Mouse (Mus musculus) retina, postnatal 7 days (tissue): ENCODE data around the gene Fkbp3.
"Not testable (repeated sequence)": the region's sequence is repeated elsewhere in the genome, so short reads cannot be mapped to it uniquely, and the experiment has no call there.

ENCODE experiments used
- DNase-seq: peaks from one replicate; pipeline ENCODE4 v3.0.0-alpha.2; 2012; ENCODE audit warnings: low read depth, low spot score

Fkbp3 gene

DNA sequence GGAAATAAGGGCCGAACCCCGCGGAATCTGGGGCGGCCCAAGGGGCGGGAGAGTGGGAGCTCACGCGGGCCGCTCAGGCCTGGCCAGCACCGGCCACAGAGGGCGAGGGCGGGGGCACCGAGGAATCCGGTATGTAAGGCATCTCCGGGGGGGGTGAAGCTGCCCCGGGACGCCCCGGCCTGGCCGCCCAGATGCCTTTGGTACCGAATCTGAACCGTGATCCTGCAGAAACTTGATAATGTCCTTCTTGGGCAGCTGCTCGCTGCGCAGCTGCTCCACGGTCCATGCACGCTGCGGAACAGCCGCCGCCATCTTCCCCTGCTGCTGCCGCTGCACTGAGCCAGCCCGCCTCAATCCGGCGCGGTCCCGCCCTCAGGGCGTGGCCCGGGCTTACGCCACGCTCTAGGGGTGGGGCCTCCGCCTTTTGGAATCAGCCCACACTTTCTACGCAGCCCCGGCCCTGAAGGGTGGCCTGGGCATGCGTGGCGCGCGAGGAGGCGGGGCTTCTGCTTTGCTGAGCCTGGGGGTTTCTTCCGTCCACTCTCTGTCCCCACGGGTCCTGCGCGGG, at the start of gene Fkbp3:
Fkbp3 (minus strand) TSS at position 397 of the 568 bp plus-strand sequence.
- peak; percentile 97 for DNase-seq

- DNase-seq: no peak
Measured at GRCm38 (mm10) chr12:65119451-65119850, 45.6 kb upstream of the Fkbp3 start.

DNA sequence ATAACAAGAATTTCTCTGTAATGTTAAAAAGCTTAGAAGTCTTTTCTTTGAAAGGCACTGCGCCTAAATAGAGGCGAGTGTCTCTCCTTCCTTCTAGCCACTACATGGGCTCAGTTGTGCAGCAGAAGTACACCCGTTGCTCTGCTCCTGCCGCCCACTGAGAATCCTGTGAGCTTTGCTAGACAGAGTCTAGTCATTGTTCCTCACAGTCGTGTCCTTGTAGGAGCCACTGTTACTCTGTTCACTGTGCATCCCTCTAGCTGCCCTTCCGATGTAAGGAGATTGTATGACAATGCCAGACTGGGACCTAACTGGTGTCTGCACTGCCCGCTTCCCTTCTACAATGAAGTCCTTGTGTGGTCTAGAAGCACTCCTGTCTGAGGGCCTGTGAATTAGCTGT, 45.2 kb upstream of the Fkbp3 start:
- no peak for DNase-seq

DNA sequence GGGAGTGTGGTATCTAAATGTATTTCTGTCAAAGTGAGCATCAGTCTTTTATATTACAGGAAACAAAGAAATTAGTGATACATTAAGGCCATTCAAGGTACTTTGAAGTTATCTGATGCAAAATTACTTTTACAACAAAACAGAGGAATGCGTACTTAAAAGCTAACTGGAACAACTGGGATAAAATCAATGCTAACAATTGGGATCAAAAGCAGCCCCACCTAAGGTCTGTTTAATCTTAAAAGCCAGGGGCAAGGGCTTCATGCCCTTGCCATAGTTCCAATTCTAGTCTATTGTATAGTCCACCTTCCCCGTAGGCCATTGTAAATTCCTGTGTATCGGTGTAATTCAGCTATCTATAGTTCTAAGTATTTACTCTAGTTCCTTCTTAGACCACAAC, 41.2 kb upstream of the Fkbp3 start:
- not testable (repeated sequence) for DNase-seq

GRCm38 (mm10) chr12:65113925-65114324, 40.1 kb upstream of the Fkbp3 start:
- no peak for DNase-seq

GRCm38 (mm10) chr12:65112811-65113210, 39.0 kb upstream of the Fkbp3 start:
- no peak for DNase-seq

- no peak for DNase-seq
Measured at GRCm38 (mm10) chr12:65111503-65111902, 37.7 kb upstream of the Fkbp3 start.

- DNase-seq: no peak
Measured at GRCm38 (mm10) chr12:65108746-65109145, 34.9 kb upstream of the Fkbp3 start.

DNA sequence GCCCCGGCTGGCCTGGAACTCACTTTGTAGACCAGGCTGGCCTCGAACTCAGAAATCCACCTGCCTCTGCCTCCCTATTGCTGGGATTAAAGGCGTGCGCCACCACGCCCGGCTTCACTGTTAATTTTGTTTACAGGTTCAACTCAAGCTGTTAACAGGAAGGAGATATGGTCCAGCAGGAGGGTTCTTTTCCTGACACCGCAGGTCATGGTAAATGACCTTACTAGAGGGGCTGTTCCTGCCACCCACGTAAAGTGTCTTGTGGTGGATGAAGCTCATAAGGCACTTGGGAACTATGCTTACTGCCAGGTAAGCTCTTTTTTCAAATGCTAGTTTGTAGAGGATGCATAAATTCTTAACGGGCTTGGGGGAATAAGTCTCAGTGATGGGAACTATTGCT, 3.1 kb upstream of the Fkbp3 start:
- no peak for DNase-seq

DNA sequence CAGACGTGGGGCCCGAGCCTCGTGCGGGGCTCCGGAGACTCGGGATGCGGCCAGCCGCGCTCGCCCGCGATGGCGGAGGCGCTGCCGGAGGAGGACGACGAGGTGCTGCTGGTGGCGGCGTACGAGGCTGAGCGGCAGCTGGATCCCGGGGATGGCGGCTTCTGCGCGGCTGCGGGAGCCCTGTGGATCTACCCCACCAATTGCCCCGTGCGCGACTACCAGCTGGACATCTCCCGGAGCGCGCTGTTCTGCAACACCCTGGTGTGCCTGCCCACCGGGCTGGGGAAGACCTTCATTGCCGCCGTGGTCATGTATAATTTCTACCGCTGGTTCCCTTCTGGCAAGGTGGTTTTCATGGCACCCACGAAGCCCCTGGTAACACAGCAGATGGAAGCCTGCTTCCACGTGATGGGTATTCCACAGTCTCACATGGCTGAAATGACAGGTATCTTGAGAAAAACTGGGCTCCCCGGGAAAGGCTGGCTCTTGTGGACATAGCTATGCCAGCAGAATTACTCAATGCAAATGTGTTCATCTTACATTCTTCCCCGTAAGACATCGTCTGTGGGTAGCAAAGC, 2.0 kb upstream of the Fkbp3 start:
- peak; percentile 4 for DNase-seq

GRCm38 (mm10) chr12:65075085-65075732, 1.4 kb upstream of the Fkbp3 start, which contains the start of gene Fancm:
Fancm (plus strand) TSS chr12:65075603.
- DNase-seq: peak; percentile 89

- DNase-seq: no peak
Measured at GRCm38 (mm10) chr12:65074651-65075050, 844 bp upstream of the Fkbp3 start.

DNA sequence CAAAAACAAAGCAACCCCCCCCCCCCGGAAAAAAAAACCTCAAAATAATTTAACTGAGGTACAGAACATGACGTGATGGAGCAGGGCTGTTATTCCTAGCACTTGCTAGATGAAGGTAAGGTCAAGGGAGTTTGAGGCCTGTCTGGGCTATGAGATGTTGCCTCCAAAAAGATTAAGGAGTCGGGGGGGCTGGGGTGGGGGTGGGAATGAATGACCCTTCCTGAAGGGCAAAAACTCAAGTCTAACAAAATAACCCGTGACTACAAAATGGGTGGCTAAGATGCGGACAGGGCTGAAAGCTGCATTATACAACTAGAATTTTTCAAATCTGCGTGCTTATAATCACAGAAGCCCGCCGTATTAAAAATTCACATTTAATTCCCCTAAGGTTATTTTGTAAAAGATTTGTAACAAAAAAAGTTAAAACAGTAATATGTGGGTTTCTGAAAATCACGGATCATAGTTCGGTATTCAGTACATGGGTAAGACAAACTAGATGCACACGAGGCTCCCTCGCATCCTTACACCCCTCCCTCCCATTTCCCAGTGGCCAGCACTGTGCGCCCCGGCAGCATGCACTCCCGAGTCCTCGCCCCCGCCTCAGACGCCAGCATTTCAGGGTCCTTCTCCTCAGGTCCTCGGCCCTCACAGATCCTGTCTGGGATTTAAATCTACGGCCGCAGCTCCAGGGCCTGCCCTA, 746 bp downstream of the Fkbp3 start:
- DNase-seq: no peak

DNA sequence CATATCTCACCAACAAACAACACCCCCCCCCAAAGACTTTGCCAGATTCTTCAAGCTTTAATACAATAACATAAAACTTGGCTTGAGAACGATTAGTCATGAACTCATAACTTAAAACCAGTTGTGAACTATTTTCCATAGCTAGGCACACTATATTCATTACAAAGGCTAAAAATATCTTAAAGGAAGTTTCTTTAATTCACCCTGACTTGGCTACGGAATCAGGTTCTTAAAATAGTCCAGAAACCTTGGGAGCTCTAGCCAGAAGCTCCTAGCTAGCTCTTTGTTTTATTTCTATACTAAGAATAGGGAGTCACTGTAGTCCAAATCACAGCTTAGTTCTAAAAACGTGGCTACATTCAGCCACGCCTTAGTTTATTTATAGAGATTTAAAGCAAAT, 5.4 kb downstream of the Fkbp3 start:
- DNase-seq: no peak

GRCm38 (mm10) chr12:65066234-65066633, 7.6 kb downstream of the Fkbp3 start:
- no peak for DNase-seq

GRCm38 (mm10) chr12:65065241-65065640, 8.6 kb downstream of the Fkbp3 start:
- no peak for DNase-seq

- DNase-seq: no peak
Measured at GRCm38 (mm10) chr12:65061082-65061481, 12.7 kb downstream of the Fkbp3 start.

GRCm38 (mm10) chr12:65058203-65058602, 15.6 kb downstream of the Fkbp3 start:
- DNase-seq: no peak

GRCm38 (mm10) chr12:65048799-65049198, 25.0 kb downstream of the Fkbp3 start:
- no peak for DNase-seq

DNA sequence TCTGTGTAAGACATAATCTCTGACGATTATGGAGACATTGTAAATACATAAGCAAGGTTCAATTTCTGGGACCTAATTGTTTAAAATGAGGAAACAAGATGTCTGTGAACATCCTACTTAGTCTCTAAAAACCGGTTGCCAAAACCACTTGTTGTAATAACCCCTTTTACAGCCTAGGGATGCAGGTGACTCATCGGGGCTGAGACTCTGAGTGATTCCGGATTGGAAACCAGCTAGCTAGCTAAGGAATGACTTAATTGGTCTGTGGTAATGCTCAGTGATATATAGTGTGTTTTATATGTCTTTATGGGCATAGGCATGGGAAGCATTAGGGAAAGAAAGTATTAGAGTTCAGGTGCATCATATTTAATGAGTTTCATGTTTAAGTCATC, 36.3 kb downstream of the Fkbp3 start:
- DNase-seq: no peak

- peak; percentile 16 for DNase-seq
Measured at GRCm38 (mm10) chr12:65036892-65037545, 36.8 kb downstream of the Fkbp3 start.
